Mouse (Mus musculus) MEL-GATA-1-ER (cell line): Measurements from ENCODE around the gene Dcaf5.

ENCODE experiments used
- DNase-seq: peaks from one replicate; pipeline ENCODE4 v3.0.0-alpha.2; 2012; ENCODE audit warnings: low read depth; ENCODE audit errors: extremely low read depth

Dcaf5 gene

GRCm38 (mm10) chr12:80407824-80408223, 28.6 kb downstream of the Dcaf5 start:
- DNase-seq: peak; percentile 65

- peak; percentile 26 for DNase-seq
Observed at GRCm38 (mm10) chr12:80406650-80407049, 29.8 kb downstream of the Dcaf5 start.

GRCm38 (mm10) chr12:80404139-80404538, 32.3 kb downstream of the Dcaf5 start:
- DNase-seq: no peak

- no peak for DNase-seq
Observed at GRCm38 (mm10) chr12:80399147-80399546, 37.3 kb downstream of the Dcaf5 start.

- DNase-seq: no peak
Observed at GRCm38 (mm10) chr12:80396397-80396796, 40.0 kb downstream of the Dcaf5 start.

GRCm38 (mm10) chr12:80395270-80395669, 41.1 kb downstream of the Dcaf5 start:
- DNase-seq: no peak

GRCm38 (mm10) chr12:80394045-80394444, 42.4 kb downstream of the Dcaf5 start:
- DNase-seq: no peak

GRCm38 (mm10) chr12:80389448-80389847, 47.0 kb downstream of the Dcaf5 start:
- DNase-seq: no peak

GRCm38 (mm10) chr12:80387326-80387725, 49.1 kb downstream of the Dcaf5 start:
- DNase-seq: no peak

- no peak for DNase-seq
Observed at GRCm38 (mm10) chr12:80385361-80385760, 51.0 kb downstream of the Dcaf5 start.

GRCm38 (mm10) chr12:80383478-80383877, 52.9 kb downstream of the Dcaf5 start:
- DNase-seq: no peak

- no peak for DNase-seq
Observed at GRCm38 (mm10) chr12:80382794-80383193, 53.6 kb downstream of the Dcaf5 start.

- no peak for DNase-seq
Observed at GRCm38 (mm10) chr12:80379831-80380457, 56.5 kb downstream of the Dcaf5 start.

GRCm38 (mm10) chr12:80379393-80379792, 57.0 kb downstream of the Dcaf5 start:
- DNase-seq: no peak

GRCm38 (mm10) chr12:80377604-80378003, 58.8 kb downstream of the Dcaf5 start:
- DNase-seq: peak; percentile 23

GRCm38 (mm10) chr12:80375721-80376120, 60.7 kb downstream of the Dcaf5 start:
- no peak for DNase-seq

- DNase-seq: no peak
Observed at GRCm38 (mm10) chr12:80374736-80375135, 61.7 kb downstream of the Dcaf5 start.

- no peak for DNase-seq
Observed at GRCm38 (mm10) chr12:80372946-80373345, 63.5 kb downstream of the Dcaf5 start.

GRCm38 (mm10) chr12:80367227-80367626, 69.2 kb downstream of the Dcaf5 start:
- DNase-seq: no peak

GRCm38 (mm10) chr12:80366004-80366480, 70.4 kb downstream of the Dcaf5 start:
- no peak for DNase-seq

- no peak for DNase-seq
Observed at GRCm38 (mm10) chr12:80365345-80365744, 71.1 kb downstream of the Dcaf5 start.

GRCm38 (mm10) chr12:80361655-80362054, 74.7 kb downstream of the Dcaf5 start:
- no peak for DNase-seq

GRCm38 (mm10) chr12:80360321-80360720, 76.1 kb downstream of the Dcaf5 start:
- no peak for DNase-seq
